Mouse (Mus musculus) hindbrain, embryonic 10.5 days (tissue): ENCODE measurements around the gene Galnt4. TPM values are rescaled to one million over a fixed set of nuclear protein-coding genes. Genes with fewer than 3 reads are reported as not detected.

Experiments used
- DNase-seq: peaks from one replicate; pipeline ENCODE4 v3.0.0-alpha.2; 2017; ENCODE audit warnings: low spot score
- H3K27ac ChIP-seq: fragments of 300-500 bp; sonication (generic); 2 replicates; pipeline ENCODE4 v1.5.1; 2016; ENCODE audit warnings: mild to moderate bottlenecking, moderate library complexity
- H3K27me3 ChIP-seq: fragments of 300-500 bp; sonication (generic); 2 replicates; pipeline ENCODE4 v1.6.1; 2016; ENCODE audit warnings: mild to moderate bottlenecking; ENCODE audit not compliant: poor library complexity, insufficient read depth, severe bottlenecking
- H3K36me3 ChIP-seq: fragments of 300-500 bp; sonication (generic); 2 replicates; pipeline ENCODE4 v1.6.1; 2016; ENCODE audit warnings: mild to moderate bottlenecking, moderate library complexity
- H3K4me1 ChIP-seq: fragments of 300-500 bp; sonication (generic); replicated peaks from 2 replicates; pipeline ENCODE4 v1.6.1; 2016; ENCODE audit warnings: mild to moderate bottlenecking
- H3K4me3 ChIP-seq: fragments of 300-500 bp; sonication (generic); 2 replicates; pipeline ENCODE4 v1.5.1; 2016; ENCODE audit warnings: mild to moderate bottlenecking, moderate library complexity
- H3K9me3 ChIP-seq: fragments of 300-500 bp; sonication (generic); 2 replicates; pipeline ENCODE4 v1.6.1; 2016; ENCODE audit warnings: mild to moderate bottlenecking, moderate library complexity
- WGBS: fragments of 180-500 bp; shearing (Covaris S2); methylation state at CpG from one replicate; pipeline ENCODE4 v1.1.7; 2016; 5-methylcytosine and 5-hydroxymethylcytosine counted together
- polyA plus RNA-seq: library from polyadenylated mRNA; unstranded; fragments of >200 nt; fragmentation: Nextera tagmentation; extraction: Ambion mirVana; gene quantifications from 2 replicates; pipeline ENCODE4 v1.2.1, GENCODE M21; 2016

Gene Galnt4
- polyA plus RNA-seq, 1 experiment from 2014 or later, result 3.5 TPM

GRCm38 (mm10) chr10:99117876-99118275, 9.9 kb downstream of the Galnt4 start:
- Histone ChIP-seq H3K4me1 (peaks cover 20% of the 10 kb centered on the region; the same call in 1 of the 2 replicates), H3K36me3 (no peaks in the 10 kb centered on the region), H3K4me3 (no peak overlapping the region), H3K9me3 (no peaks in the 10 kb centered on the region), H3K27me3 (no peaks in the 10 kb centered on the region), H3K27ac (no peak overlapping the region)
- DNase-seq, result no peak
- WGBS, result 86% methylated on average over 10 of the region's 10 CpGs

GRCm38 (mm10) chr10:99118697-99119096, 10.7 kb downstream of the Galnt4 start:
- DNase-seq, result no peak
- H3K27me3 ChIP-seq, result no peaks in the 10 kb centered on the region

GRCm38 (mm10) chr10:99119471-99119870, 11.5 kb downstream of the Galnt4 start:
- 85% methylated on average over 4 of the region's 4 CpGs for WGBS
- Histone ChIP-seq H3K4me1 (peaks cover 14% of the 10 kb centered on the region; the same call in 1 of the 2 replicates), H3K4me3 (no peak overlapping the region), H3K27ac (no peak overlapping the region), H3K9me3 (no peaks in the 10 kb centered on the region), H3K36me3 (no peaks in the 10 kb centered on the region), H3K27me3 (no peaks in the 10 kb centered on the region)
- no peak for DNase-seq

More at GRCm38 (mm10) chr10:99118697-99119096, 10.7 kb downstream of the Galnt4 start:
- Histone ChIP-seq H3K4me1 (peaks cover 16% of the 10 kb centered on the region; the same call in 1 of the 2 replicates), H3K9me3 (no peaks in the 10 kb centered on the region), H3K4me3 (no peak overlapping the region), H3K27ac (no peak overlapping the region), H3K36me3 (no peaks in the 10 kb centered on the region)
- 71% methylated on average over 6 of the region's 6 CpGs for WGBS

- Histone ChIP-seq H3K27me3 (no peaks in the 10 kb centered on the region), H3K9me3 (no peaks in the 10 kb centered on the region), H3K4me1 (peaks cover 9% of the 10 kb centered on the region), H3K36me3 (peaks cover 53% of the 10 kb centered on the region), H3K4me3 (no peak within 1 kb of the TSS), H3K27ac (no peak within 1 kb of the TSS)
- WGBS, result 90% methylated on average over 4 of the region's 4 CpGs
- no peak for DNase-seq
Observed at GRCm38 (mm10) chr10:99126225-99126624, 18.3 kb downstream of the Galnt4 start, which contains the start of gene Phxr2. TSS of gene Phxr2 (minus strand) at chr10:99126325.

- Histone ChIP-seq H3K36me3 (peaks cover 61% of the 10 kb centered on the region), H3K9me3 (no peaks in the 10 kb centered on the region)
- WGBS, result 92% methylated on average over 14 of the region's 14 CpGs
Observed at GRCm38 (mm10) chr10:99126954-99127353, 19.0 kb downstream of the Galnt4 start.

GRCm38 (mm10) chr10:99127691-99128261, 19.8 kb downstream of the Galnt4 start:
- no peak overlapping the region for H3K4me3 ChIP-seq
- 82% methylated on average over 11 of the region's 11 CpGs for WGBS
- peaks cover 69% of the 10 kb centered on the region for H3K36me3 ChIP-seq
- no peaks in the 10 kb centered on the region for H3K27me3 ChIP-seq
- DNase-seq, result no peak
- no peaks in the 10 kb centered on the region for H3K9me3 ChIP-seq
- peaks cover 14% of the 10 kb centered on the region for H3K4me1 ChIP-seq
- H3K27ac ChIP-seq, result no peak overlapping the region

More at GRCm38 (mm10) chr10:99126954-99127353, 19.0 kb downstream of the Galnt4 start:
- Histone ChIP-seq H3K4me3 (no peak overlapping the region), H3K4me1 (peaks cover 14% of the 10 kb centered on the region), H3K27me3 (no peaks in the 10 kb centered on the region), H3K27ac (no peak overlapping the region)
- no peak for DNase-seq

GRCm38 (mm10) chr10:99130611-99131010, 22.7 kb downstream of the Galnt4 start:
- no peaks in the 10 kb centered on the region for H3K27me3 ChIP-seq
- peak overlapping the region; percentile 50; the same call in 1 of the 2 replicates for H3K27ac ChIP-seq
- no peaks in the 10 kb centered on the region for H3K9me3 ChIP-seq
- no peak for DNase-seq
- WGBS, result 58% methylated on average over 6 of the region's 6 CpGs
- peaks cover 14% of the 10 kb centered on the region for H3K4me1 ChIP-seq
- peaks cover 76% of the 10 kb centered on the region for H3K36me3 ChIP-seq
- no peak overlapping the region for H3K4me3 ChIP-seq

GRCm38 (mm10) chr10:99131298-99131697, 23.3 kb downstream of the Galnt4 start:
- H3K27ac ChIP-seq, result peak overlapping the region; percentile 50; the same call in 1 of the 2 replicates
- H3K4me1 ChIP-seq, result peaks cover 14% of the 10 kb centered on the region
- no peaks in the 10 kb centered on the region for H3K27me3 ChIP-seq
- H3K9me3 ChIP-seq, result no peaks in the 10 kb centered on the region
- 65% methylated on average over 5 of the region's 5 CpGs for WGBS
- no peak for DNase-seq
- no peak overlapping the region for H3K4me3 ChIP-seq
- peaks cover 76% of the 10 kb centered on the region for H3K36me3 ChIP-seq

- no peak overlapping the region for H3K4me3 ChIP-seq
- no peak for DNase-seq
- no peak overlapping the region for H3K27ac ChIP-seq
- peaks cover 14% of the 10 kb centered on the region for H3K4me1 ChIP-seq
- 83% methylated on average over 6 of the region's 6 CpGs for WGBS
- no peaks in the 10 kb centered on the region for H3K27me3 ChIP-seq
- peaks cover 70% of the 10 kb centered on the region for H3K36me3 ChIP-seq
- no peaks in the 10 kb centered on the region for H3K9me3 ChIP-seq
Observed at GRCm38 (mm10) chr10:99132189-99132588, 24.2 kb downstream of the Galnt4 start.

- H3K27ac ChIP-seq, result no peak overlapping the region
- no peaks in the 10 kb centered on the region for H3K27me3 ChIP-seq
- H3K36me3 ChIP-seq, result peaks cover 64% of the 10 kb centered on the region
- peaks cover 14% of the 10 kb centered on the region for H3K4me1 ChIP-seq
- no peak for DNase-seq
- no peaks in the 10 kb centered on the region for H3K9me3 ChIP-seq
- H3K4me3 ChIP-seq, result no peak overlapping the region
- WGBS, result 93% methylated on average over 11 of the region's 11 CpGs
Observed at GRCm38 (mm10) chr10:99132595-99133272, 24.8 kb downstream of the Galnt4 start.

GRCm38 (mm10) chr10:99133321-99133875, 25.4 kb downstream of the Galnt4 start:
- Histone ChIP-seq H3K9me3 (no peaks in the 10 kb centered on the region), H3K4me1 (peaks cover 14% of the 10 kb centered on the region), H3K4me3 (no peak overlapping the region), H3K36me3 (peaks cover 59% of the 10 kb centered on the region), H3K27me3 (no peaks in the 10 kb centered on the region), H3K27ac (no peak overlapping the region)
- DNase-seq, result no peak
- 93% methylated on average over 16 of the region's 16 CpGs for WGBS

- Histone ChIP-seq H3K4me1 (peaks cover 3% of the 10 kb centered on the region; the same call in 1 of the 2 replicates), H3K9me3 (no peaks in the 10 kb centered on the region), H3K27me3 (no peaks in the 10 kb centered on the region), H3K4me3 (no peak overlapping the region), H3K27ac (no peak overlapping the region), H3K36me3 (peaks cover 44% of the 10 kb centered on the region)
- WGBS, result 90% methylated on average over 5 of the region's 5 CpGs
- no peak for DNase-seq
Observed at GRCm38 (mm10) chr10:99136337-99136736, 28.4 kb downstream of the Galnt4 start.

- no peaks in the 10 kb centered on the region for H3K27me3 ChIP-seq
- DNase-seq, result no peak
- H3K36me3 ChIP-seq, result peaks cover 41% of the 10 kb centered on the region
- no peak overlapping the region for H3K27ac ChIP-seq
- H3K9me3 ChIP-seq, result no peaks in the 10 kb centered on the region
- no peaks in the 10 kb centered on the region for H3K4me1 ChIP-seq
- 92% methylated on average over 8 of the region's 8 CpGs for WGBS
- no peak overlapping the region for H3K4me3 ChIP-seq
Observed at GRCm38 (mm10) chr10:99145611-99146010, 37.7 kb downstream of the Galnt4 start.
